Mouse (Mus musculus) v-Abl transformed pro-B cells (cell line): Measurements from ENCODE around the gene Slc4a2.

ENCODE experiments used
- in situ Hi-C, 2 experiments: fragments of 400-800 bp; cut with MboI; formaldehyde crosslinking; loops; one replicate each; pipeline ENCODE4 v1.15.1; 2025; ENCODE audit not compliant: unreplicated experiment in 2 of 2

The Slc4a2 gene

DNA sequence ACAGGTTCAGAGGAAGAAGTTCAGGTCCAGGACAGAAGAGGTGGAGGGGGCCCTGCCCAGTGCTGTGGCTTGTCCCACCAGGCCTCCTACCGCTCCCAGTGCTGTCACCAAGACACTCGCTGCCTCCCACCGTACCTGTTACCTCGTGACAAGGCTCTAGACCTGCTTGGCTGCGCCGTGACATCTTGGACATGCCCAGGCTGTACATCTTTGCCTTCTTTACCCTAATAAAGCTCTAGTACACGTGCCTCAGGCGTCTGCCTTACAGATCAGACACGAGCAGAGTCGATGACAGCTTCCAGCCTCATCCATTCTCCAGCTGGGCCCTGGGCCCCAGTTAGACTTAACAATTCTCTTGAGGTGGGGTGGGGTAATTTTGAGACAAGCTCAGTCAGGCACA lies 6.0 kb upstream of the Slc4a2 start:
- in situ Hi-C loops = loop anchor here in 1 of 2 experiments (5.0 to 25.0 kb wide), 2 partner anchors 55 to 170 kb away; partner anchors contain the start of genes Abcf2 and Chpf2

DNA sequence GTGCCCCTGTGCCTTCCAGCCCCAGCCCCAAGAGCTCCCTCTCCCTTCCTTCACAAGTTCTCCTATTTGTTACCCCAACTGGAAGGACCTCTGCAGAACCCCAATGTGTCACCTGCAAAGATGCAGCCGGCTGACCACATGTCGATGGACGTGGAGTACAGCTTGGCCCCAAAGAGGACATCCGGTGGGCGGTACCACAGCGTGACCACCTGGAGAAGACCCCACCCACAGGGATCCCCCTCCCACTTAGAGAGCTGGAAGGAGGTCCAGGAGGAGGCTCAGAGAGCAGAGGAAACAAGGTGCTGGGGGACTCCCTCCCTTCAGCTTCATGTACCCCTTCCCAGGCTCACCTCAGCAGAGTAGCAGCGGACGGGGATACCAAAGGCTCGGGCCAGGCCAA lies 3.3 kb upstream of the Slc4a2 start:
- in situ Hi-C loops = loop anchor here (5.0 to 25.0 kb wide), 2 partner anchors 37 to 167 kb away; partner anchors contain the start of genes Abcf2 (in 1 of the 2) and Chpf2 (in 1 of the 2)

DNA sequence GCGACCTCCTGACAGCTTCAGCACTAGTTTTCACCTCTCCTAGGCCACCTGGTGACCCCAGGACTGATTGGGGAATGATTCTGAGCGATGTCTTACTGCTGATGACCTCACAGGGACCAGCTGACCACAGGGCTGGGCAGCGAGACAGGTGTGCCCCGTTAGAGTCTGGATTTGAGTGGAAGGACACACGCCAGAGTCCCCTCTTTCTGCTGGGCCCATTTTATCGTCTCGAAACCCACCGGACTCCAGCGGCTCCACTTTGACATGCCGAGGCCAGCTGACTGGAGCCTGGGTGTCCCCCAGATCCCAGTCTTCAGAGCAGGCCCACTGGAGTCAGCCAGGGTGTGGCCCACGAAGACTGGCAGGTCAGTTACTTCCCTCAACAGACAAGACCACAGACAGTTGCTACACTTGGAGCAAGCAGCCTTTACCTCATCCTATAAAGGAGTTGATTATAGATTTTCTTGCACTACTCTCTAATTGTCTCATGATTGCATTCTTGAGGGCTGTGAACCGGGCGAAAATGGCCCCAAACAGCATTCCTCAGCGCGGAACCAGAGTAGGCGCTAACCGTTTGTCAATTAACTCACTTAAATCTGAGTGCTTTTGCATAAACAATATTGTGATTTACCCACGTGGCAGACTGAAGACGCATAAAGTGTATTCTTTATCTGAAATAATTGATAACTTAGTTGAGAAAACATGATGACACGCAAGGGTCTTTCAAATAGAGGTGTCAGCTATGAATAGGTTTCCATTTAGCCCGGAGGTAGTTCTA lies 556 bp downstream of the Slc4a2 start:
- in situ Hi-C loops = loop anchor here (5.0 to 25.0 kb wide), 2 partner anchors 33 to 163 kb away; partner anchors contain the start of genes Abcf2 (in 1 of the 2) and Chpf2 (in 1 of the 2)

DNA sequence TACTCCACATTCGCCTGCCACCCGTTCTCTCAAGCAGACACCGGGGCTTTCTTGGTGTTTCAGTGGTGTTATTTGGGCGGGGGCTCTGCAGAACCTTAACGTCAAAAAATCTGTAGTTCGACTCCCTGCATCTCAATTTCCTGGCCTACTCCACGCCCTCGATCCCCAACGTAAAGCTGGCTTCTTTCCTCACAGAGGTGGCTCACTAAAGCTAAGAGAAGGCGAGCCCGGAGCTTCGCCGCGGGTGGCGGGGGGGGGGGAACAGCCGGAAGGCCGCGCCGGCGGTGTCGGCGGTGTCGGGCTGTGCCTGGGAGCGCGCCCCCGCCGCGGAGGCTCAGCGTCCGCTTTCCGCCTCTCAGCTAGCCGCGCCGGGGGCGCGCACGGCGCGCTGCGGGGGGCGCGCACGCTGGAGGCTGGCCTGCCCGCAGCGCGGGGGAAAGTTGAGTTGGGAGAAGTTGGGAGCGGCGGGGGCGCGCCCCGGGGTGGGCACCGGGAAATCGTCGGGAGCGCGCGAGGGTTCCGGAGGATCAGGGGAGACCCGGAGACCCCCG lies 1.3 kb downstream of the Slc4a2 start:
- in situ Hi-C loops = loop anchor here (5.0 to 25.0 kb wide), 2 partner anchors 32 to 162 kb away; partner anchors contain the start of genes Abcf2 (in 1 of the 2) and Chpf2 (in 1 of the 2)

DNA sequence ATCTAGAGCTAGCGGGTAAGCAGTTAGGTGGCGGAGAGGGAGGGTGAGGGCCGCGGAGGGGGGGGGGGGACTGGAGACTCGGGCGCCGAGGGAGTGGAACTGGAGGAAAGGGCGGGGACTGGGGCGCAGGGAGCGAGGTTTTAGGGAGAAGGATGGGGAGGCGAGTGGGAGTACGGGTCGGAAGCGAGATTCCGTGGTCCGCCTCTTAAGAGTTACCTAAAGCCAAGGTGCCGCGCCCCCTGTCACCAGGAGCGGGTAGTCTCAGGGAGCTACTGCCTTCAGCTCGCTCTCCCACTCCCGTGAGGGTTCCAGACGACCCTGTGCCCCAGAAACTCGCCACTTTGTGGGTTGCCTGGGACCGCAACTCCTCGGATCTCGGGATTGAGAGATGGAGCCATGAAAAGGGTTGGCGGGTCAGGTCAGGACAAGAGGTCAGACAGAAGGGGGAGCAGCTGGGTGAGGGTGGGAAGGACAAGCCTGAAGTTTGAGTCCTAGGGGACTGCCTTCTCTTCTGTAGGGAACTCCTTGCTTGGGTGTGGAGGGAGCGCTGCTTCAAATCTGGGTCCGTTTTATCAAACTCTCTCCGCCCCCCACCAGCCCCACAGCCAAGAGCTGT lies 1.9 kb downstream of the Slc4a2 start:
- in situ Hi-C loops = no loop called here

DNA sequence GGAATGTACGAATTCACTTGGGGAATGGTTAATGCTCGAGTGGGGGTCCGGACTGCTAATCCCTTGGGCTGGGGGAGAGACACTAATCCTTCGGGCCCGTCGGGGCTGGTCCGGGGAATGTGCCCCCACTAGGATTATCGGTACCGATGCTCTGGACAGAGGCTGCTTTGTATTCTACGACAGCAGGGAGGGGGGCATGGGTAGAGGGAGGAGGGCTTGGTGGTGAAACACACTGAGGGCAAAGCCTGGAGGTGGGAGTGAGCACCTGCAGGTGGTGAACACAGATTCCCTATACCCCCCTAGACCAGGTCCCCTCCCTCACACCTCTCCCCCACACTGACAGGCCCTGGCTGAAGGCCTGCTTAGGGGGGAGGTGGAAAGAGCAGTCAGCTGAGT lies 2.4 kb downstream of the Slc4a2 start:
- in situ Hi-C loops = no loop called here

DNA sequence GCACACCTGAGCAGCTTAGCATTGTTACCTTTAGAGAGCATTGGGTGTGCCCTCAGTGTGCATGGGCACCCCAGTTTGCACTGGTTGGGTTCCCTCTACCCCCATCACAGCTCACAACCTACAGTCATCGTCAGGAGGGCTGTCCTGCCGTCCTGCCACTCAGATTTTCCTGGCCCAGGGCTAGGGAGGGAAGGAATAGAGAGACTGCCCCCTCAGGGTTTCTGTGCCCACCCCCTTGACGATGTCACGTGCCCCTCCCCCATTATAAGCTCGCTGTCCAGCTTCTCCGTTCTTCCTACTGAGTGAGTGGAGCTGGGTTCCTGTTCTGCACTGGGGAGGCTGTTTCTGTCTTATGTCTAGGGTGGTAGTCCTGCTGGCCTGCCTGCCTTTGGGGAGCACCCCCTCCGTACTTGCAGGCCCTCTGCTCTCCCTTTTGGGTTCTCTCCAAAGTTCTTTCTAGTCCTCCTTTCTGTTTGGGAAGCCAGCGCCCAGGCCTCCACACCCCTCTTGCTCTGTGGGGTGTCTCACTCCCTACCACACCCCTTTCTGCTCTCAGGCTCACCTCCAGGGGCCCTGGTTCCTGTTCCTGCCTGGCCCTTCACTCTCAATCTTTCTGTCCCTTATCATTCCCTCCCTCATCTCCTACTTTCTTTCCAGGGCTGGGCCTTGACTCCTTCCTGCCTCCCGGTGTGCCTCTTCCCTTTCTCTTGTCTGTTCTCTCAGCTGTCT lies 3.1 kb downstream of the Slc4a2 start:
- in situ Hi-C loops = no loop called here

DNA sequence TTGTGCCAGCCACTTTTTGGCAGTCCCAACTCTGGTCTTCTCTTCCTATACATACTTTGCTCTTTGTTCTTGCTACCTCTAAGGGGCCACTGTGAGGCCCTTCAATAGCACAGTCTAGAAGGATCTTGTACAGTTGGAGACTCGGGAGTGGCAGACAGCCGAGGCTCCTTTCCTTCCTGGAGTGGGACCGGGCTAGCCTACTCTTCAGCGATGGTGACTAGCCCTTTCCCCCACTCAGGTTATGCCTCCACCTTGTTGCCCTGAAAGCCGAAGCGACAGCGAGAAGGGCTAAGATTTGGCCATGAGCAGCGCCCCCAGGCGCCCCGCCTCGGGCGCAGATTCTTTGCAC lies 3.6 kb downstream of the Slc4a2 start:
- in situ Hi-C loops = no loop called here

DNA sequence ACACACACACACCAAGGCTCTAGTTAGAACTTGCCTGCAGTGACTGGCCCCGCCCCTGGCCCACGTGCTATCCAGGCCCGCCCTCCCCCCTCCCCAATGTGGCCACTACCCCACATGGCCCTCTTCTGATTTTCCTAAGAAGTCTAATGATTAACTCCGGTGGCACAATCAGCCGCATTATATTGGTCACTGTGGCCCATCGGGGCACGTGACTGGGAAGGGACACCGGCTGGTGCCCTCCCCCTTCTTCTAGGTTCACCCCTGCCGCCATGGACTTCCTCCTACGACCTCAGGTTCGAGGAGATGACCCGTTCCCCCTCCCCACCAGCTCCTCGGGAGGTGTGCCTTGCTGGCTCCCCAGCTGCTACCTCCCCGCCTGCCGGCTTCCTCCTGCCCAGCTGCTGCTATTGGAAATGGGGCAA lies 4.4 kb downstream of the Slc4a2 start:
- in situ Hi-C loops = no loop called here

DNA sequence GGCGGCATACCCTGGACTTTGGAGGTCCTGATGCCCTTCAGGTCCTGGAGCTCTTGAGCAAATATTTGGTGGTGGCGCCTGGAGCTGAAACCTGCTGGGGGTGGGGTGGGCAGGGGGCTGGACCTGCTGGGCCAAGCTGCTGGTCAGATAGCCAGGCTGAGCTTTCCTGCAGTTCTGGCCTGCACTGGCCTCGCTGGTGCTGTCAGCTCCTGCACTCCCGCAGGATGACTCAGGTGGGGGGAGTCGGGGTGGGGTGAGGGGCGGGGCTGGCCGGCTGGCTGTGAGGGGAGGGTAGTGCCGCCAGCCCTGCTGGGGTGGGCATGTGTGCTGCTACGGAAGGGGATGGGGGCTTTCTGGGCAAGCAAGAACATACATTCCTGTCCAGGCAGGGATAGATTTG lies 5.0 kb downstream of the Slc4a2 start:
- in situ Hi-C loops = no loop called here

DNA sequence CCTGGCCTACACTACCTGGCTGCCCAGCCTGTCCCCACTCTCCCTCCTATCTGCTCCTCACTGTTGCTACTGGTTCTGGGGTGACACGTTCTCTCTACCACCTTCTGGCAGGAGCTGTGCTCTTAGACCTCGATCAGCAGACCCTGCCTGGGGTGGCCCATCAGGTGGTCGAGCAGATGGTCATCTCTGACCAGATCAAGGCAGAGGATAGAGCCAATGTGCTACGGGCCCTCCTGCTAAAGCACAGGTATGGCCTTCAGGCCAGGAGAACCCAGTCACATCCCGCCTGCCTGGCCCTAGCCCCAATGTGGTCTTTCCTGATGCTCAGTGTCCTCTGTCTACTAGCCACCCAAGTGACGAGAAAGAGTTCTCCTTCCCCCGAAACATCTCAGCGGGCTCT lies 10.4 kb downstream of the Slc4a2 start:
- in situ Hi-C loops = no loop called here

DNA sequence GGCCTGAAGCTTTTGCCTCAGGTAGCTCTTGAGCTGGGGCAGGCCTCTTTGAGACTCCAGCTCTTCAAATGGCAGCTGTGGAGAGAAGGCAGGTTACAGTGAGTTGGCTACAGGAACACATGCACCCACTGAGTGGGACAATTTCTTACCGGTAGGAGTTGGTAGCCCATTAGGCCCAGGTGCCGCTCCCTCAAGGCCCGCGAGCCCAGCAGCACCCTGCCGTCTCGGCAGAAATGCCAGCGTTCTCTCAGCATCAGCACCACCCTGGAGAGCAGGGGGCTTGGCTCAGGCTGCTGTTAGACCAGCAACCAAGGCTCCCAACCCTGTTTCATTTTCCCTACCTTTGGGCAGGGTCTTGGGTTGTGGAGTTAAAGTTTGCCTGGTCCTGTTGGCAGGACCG lies 17.6 kb downstream of the Slc4a2 start:
- in situ Hi-C loops = no loop called here

DNA sequence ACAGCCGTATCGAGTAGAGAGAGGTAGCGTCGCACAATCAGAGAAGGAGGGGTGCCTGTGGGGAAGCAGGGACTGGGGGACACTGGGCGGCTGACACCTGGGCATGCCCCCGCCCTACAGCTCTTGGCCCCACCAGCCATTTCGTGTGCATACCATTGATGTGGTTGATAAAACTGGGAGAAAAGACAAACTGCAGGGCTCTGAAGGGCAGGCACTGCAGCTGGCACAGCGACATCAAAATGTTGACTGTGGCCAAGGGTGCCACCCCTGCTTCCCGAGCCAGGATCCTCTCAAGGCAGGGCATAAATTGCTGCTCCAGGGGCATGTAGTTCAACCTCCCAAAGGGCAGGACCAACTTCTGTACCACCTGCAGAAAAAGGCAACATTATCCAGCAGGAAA lies 18.4 kb downstream of the Slc4a2 start:
- in situ Hi-C loops = no loop called here

DNA sequence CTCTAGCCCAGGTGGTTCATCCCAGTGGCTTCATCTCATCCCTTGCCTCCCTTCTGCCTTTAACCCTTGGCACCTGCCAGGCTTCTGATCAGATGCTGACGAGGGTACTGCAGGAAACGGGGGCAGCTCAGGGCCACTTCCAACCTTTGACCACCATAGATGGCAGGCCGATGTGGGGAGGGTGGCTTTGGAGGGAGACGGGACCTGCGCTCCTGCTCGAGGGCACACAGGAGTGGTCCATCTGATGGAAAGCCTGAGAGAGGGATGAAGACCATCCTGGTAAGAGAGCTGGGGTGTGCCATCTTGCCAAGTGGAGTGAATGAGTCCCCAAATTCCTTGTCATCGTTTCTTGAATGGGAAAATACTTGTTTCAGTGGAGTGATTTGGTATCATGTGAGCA lies 19.6 kb downstream of the Slc4a2 start:
- in situ Hi-C loops = no loop called here

DNA sequence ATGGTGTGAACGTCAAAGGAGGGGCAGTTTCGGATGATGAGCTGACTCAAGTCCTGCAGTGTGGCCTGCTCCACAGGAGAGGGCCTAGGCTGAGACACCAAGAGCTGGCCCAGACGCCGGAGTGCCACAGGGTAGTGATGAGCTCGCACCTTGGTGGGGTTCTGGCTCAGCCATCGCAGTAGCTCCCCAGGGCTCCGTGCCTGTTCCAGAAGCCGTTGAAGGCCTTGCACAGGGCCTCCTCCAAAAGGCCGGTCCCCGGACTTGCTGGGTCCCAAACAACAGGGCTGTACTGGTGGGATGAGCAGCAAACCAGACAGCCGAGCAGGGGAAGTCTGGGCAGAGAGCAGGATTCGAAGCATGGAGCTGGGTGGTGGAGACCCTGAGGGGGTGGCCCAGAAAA lies 20.3 kb downstream of the Slc4a2 start:
- in situ Hi-C loops = no loop called here

DNA sequence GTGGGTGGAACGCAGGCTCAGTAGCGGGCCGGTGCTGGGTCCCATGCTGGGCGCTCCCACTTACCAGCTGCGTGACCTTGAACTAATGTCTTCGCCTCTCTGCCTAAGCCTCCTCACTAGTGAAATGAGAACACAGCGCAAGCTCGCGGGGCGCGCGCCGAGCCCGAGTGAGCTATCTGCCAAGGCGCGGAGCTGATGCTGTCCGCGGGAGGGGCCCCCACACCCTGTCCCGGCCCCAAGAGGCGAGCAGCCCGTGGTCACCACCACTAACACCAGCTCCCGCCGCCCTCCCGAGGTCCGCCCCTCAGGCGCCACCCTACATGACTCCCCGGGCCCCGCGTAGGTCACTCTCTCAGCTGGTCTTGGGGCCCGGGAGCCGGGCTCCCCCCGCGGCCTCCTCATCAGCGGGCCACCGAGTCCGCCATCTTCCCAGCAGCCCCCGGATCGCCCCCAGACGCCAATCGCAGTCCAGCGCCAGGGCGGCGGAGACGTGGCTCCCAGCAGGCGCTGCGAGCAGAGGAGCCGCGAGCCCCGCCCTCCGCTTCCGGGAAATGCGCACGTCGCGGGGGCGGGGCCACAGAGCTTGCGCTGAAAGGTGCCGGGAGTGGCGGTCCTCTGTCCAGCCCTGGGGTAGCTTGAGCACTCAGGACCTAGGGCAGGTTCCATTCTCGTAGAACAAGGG lies 21.2 kb downstream of the Slc4a2 start, which contains the start of gene Fastk:
Fastk (minus strand) TSS at position 542 of the 682 bp plus-strand sequence.
- in situ Hi-C loops = no loop called here

DNA sequence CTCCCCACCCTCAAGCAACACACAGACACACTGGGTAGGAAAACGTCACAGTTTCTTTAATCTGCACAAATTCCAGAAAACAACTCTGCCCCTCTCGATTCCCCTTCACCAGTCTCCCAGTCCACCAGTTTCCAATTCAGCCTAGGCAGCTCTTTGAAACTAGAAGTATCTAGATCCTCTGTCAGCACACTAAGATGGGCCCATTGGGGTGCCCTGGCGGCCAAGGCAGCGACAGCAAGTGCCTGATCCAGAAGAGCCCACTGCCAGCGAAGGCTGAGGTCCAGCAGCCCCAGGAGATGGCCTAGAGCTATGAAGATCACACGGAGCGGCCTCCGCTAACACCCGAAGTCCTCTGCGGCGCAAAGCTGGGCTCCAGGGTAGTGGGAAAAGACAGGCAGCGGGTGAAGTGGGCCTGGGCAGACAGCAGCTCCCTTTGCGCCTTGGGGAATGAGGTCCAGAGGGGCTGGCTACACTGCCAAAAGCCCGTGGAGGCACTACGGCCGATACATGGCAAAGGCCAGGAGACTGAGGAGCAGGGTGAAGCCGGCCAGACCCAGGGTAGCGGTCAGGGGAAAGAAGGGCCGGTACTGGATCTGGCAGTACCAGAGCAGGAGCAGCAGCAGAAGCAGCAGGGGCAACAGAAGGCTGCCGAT lies 21.9 kb downstream of the Slc4a2 start:
- in situ Hi-C loops = no loop called here

DNA sequence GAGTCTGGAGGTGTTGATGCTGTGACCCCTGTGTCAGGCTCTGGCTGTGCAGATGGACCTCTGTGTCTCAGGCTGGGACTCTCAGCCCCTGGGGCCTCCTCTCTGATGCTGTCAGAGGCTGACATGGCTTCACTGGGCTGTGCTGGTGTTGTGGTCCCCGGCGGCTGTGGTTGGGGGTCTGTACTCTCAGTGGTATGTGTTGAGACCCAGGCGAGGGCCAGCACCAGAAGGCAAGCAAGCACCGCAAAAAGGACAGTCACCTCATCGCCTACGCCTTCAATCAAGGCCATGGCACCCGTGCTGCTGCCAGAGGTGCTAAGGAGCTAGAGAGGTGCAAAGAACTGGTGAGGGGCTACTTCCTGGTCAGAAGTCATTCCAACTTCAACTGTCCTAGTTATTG lies 23.0 kb downstream of the Slc4a2 start:
- in situ Hi-C loops = no loop called here

DNA sequence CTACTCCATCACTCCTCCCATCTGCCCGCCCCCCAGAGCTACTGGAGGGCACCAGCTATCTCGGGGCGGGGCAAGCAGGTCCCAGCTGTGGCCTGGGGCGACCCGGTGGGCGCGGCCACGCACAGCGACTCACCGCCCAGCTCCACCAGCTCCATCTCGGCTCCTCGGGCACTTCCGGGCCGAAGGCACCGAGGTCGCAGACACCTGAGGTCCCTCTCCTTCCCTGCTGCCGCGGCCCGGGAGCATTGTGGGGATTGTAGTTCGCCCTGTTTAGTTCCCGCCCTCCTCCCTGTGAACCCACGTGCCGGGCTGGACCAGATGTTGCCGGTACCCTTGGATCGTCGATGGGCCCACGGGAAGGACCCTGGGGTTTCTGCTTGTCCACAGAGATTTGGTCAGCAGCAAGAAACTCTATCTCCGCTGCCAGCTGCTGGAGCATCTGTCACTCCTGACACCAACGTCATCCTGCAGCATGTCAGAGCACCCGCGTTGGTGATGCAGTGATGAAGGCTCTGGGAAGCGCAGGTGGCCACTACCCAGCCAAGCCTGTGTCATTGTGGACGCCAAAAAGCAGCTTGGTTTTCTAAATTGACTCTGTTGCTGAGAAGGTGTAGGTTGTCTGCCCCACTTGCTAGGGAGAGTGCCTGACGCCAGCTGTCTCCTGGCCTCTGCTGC lies 24.1 kb downstream of the Slc4a2 start, which contains the start of gene Tmub1:
Tmub1 (minus strand) TSS at position 231 of the 675 bp plus-strand sequence.
- in situ Hi-C loops = no loop called here
